Mouse (Mus musculus) ES-Bruce4 (cell line): ENCODE measurements around the gene Rmnd5b. TPM values are rescaled to one million over a fixed set of nuclear protein-coding genes. Genes with fewer than 3 reads are reported as not detected.

ENCODE experiments used
- H3K27ac ChIP-seq: 2 replicates; pipeline ENCODE4 v1.5.1; 2012; ENCODE audit warnings: low read length, inconsistent platforms; ENCODE audit not compliant: insufficient read depth
- H3K27me3 ChIP-seq: 2 replicates; pipeline ENCODE4 v1.6.1; 2012; ENCODE audit warnings: mild to moderate bottlenecking, low read length, inconsistent platforms; ENCODE audit not compliant: control insufficient read depth, poor library complexity, insufficient read depth, severe bottlenecking
- H3K36me3 ChIP-seq: 2 replicates; pipeline ENCODE4 v1.6.1; 2012; ENCODE audit warnings: inconsistent platforms, mild to moderate bottlenecking, low read length, moderate library complexity; ENCODE audit not compliant: control insufficient read depth, poor library complexity, insufficient read depth, severe bottlenecking
- H3K4me1 ChIP-seq: one replicate; pipeline ENCODE4 v1.8.1; 2011; ENCODE audit warnings: low read length; ENCODE audit not compliant: control insufficient read depth, insufficient read depth
- H3K4me3 ChIP-seq: 2 replicates; pipeline ENCODE4 v1.5.1; 2011; ENCODE audit warnings: low read depth, mild to moderate bottlenecking, low read length
- H3K9ac ChIP-seq: 2 replicates; pipeline ENCODE4 v1.6.1; 2012; ENCODE audit warnings: low read depth, mild to moderate bottlenecking, inconsistent platforms; ENCODE audit not compliant: poor library complexity, severe bottlenecking
- H3K9me3 ChIP-seq: replicated peaks from 2 replicates; pipeline ENCODE4 v1.6.1; 2012; ENCODE audit warnings: mild to moderate bottlenecking, low read length, inconsistent platforms; ENCODE audit not compliant: control insufficient read depth, poor library complexity, insufficient read depth, severe bottlenecking
- CTCF ChIP-seq: IDR thresholded peaks from one replicate; pipeline ENCODE4 v1.8.1; 2011; ENCODE audit warnings: low read depth, low read length
- EP300 ChIP-seq: IDR thresholded peaks from 2 replicates; pipeline ENCODE4 v1.6.1; 2011; ENCODE audit warnings: low read depth, low read length; ENCODE audit not compliant: insufficient read depth
- POLR2A ChIP-seq: IDR thresholded peaks from one replicate; pipeline ENCODE4 v1.8.1; 2011; ENCODE audit warnings: low read length; ENCODE audit not compliant: insufficient read depth
- polyA plus RNA-seq: library from polyadenylated mRNA; stranded (reverse); fragments of >200 nt; gene quantifications from 2 replicates; pipeline ENCODE4 v1.2.4, GENCODE M21; 2011; ENCODE audit warnings: low read depth; ENCODE audit not compliant: missing spikeins, insufficient read depth, insufficient read length

The Rmnd5b gene
- polyA plus RNA-seq, 1 experiment = 20.2 TPM

GRCm38 (mm10) chr11:51650691-51651515 lies 15.2 kb upstream of the Rmnd5b start, which contains the start of the genes N4bp3 and D930048N14Rik:
N4bp3 (minus strand) TSS chr11:51650842.
D930048N14Rik (plus strand) TSS chr11:51650954.
- TF ChIP-seq POLR2A = no peak
- TF ChIP-seq EP300 = no peak
- no peak for TF ChIP-seq CTCF
- H3K9me3 ChIP-seq = no peaks in the 10 kb centered on the region
- H3K4me3 ChIP-seq = peak within 1 kb of the TSS; percentile 84
- H3K36me3 ChIP-seq = peaks cover 22% of the 10 kb centered on the region
- H3K27ac ChIP-seq = peak within 1 kb of the TSS; percentile 77
- peak within 1 kb of the TSS; percentile 67 for H3K9ac ChIP-seq
- peaks cover 3% of the 10 kb centered on the region for H3K4me1 ChIP-seq
- H3K27me3 ChIP-seq = no peaks in the 10 kb centered on the region

GRCm38 (mm10) chr11:51650261-51650660 lies 14.6 kb upstream of the Rmnd5b start:
- peak overlapping the region; percentile 67 for H3K9ac ChIP-seq
- peaks cover 3% of the 10 kb centered on the region for H3K4me1 ChIP-seq
- H3K36me3 ChIP-seq = peaks cover 21% of the 10 kb centered on the region
- H3K9me3 ChIP-seq = no peaks in the 10 kb centered on the region
- H3K27me3 ChIP-seq = no peaks in the 10 kb centered on the region
- TF ChIP-seq POLR2A (no peak), EP300 (no peak), CTCF (no peak)
- peak overlapping the region; percentile 84 for H3K4me3 ChIP-seq
- peak overlapping the region; percentile 77 for H3K27ac ChIP-seq

GRCm38 (mm10) chr11:51649889-51650199 lies 14.1 kb upstream of the Rmnd5b start:
- Histone ChIP-seq H3K9me3 (no peaks in the 10 kb centered on the region), H3K27ac (peak overlapping the region; percentile 77), H3K9ac (peak overlapping the region; percentile 67), H3K36me3 (peaks cover 21% of the 10 kb centered on the region), H3K27me3 (no peaks in the 10 kb centered on the region), H3K4me3 (peak overlapping the region; percentile 84), H3K4me1 (peaks cover 3% of the 10 kb centered on the region)
- no peak for TF ChIP-seq POLR2A
- TF ChIP-seq EP300 = no peak
- TF ChIP-seq CTCF = no peak

GRCm38 (mm10) chr11:51649111-51649888 lies 13.6 kb upstream of the Rmnd5b start:
- H3K36me3 ChIP-seq = peaks cover 21% of the 10 kb centered on the region
- peak overlapping the region; percentile 67 for H3K9ac ChIP-seq
- peak overlapping the region; percentile 84 for H3K4me3 ChIP-seq
- H3K27ac ChIP-seq = peak overlapping the region; percentile 77
- H3K27me3 ChIP-seq = no peaks in the 10 kb centered on the region
- no peaks in the 10 kb centered on the region for H3K9me3 ChIP-seq
- H3K4me1 ChIP-seq = peaks cover 3% of the 10 kb centered on the region
- no peak for TF ChIP-seq POLR2A
- no peak for TF ChIP-seq CTCF
- peak; percentile 94 for TF ChIP-seq EP300

GRCm38 (mm10) chr11:51648566-51648965 lies 12.9 kb upstream of the Rmnd5b start:
- Histone ChIP-seq H3K9ac (peak overlapping the region; percentile 29), H3K9me3 (no peaks in the 10 kb centered on the region), H3K4me1 (peaks cover 3% of the 10 kb centered on the region), H3K27me3 (no peaks in the 10 kb centered on the region), H3K36me3 (peaks cover 18% of the 10 kb centered on the region), H3K27ac (peak overlapping the region; percentile 77), H3K4me3 (peak overlapping the region; percentile 84)
- TF ChIP-seq POLR2A (no peak), CTCF (no peak), EP300 (0 out of 2 replicates have a peak, but pooled peaks have one; percentile 12)
